Comparison of ENCODE assay signal across 9 mouse cellular contexts in genomic region chr5:7345011-7345389, GRCm38 (mm10). TPM values are rescaled to one million over a fixed set of nuclear protein-coding genes. Genes with fewer than 3 reads are reported as not detected.
DNase-seq lines count a peak whose midpoint lies in the region; ATAC-seq and TF ChIP-seq lines count a peak whose summit lies in the region.
"Had no signal": no experiment of that assay in that cellular context is flagged by ENCODE, and none has a peak within 500 bp of the region (broad histone marks: within the 10 kb centered on the region; RNA-seq: fewer than 3 reads in every experiment).

No protein-coding gene starts in this region.

- no peak for TF ChIP-seq EP300 in lung, postnatal 0 days (IDR thresholded peaks at IDR 0.05)

- H3K4me1 ChIP-seq in lung, postnatal 0 days (ENCODE audit: insufficient read depth, low read depth, low read length), result no peaks in the 10 kb centered on the region
- no peaks in the 10 kb centered on the region for H3K4me1 ChIP-seq in limb, embryonic 14.5 days (ENCODE audit: control insufficient read depth, insufficient read depth, low read length)
- H3K4me1 ChIP-seq in stomach, embryonic 15.5 days, result peaks cover 4% of the 10 kb centered on the region; the same call in 1 of the 2 replicates

- no peaks in the 10 kb centered on the region for H3K27me3 ChIP-seq in lung, postnatal 0 days (replicated peaks; ENCODE audit: insufficient read depth, low read length)
- H3K27me3 ChIP-seq in limb, embryonic 14.5 days (ENCODE audit: control insufficient read depth, insufficient read depth, low read length), result no peaks in the 10 kb centered on the region; the same call in 1 of the 2 replicates
- no peaks in the 10 kb centered on the region for H3K27me3 ChIP-seq in stomach, embryonic 15.5 days (replicated peaks)

- H3K4me2 ChIP-seq in lung, postnatal 0 days (replicated peaks; ENCODE audit: low read depth, low read length), result peak overlapping the region; percentile 79
- H3K4me2 ChIP-seq in limb, embryonic 14.5 days (replicated peaks; ENCODE audit: low read depth, low read length, severe bottlenecking), result peak overlapping the region; percentile 95
- peak overlapping the region; percentile 93 for H3K4me2 ChIP-seq in stomach, embryonic 15.5 days

- peak overlapping the region; percentile 45 for H3K4me3 ChIP-seq in lung, postnatal 0 days (ENCODE audit: low read depth, low read length)
- H3K4me3 ChIP-seq in limb, embryonic 14.5 days (replicated peaks; ENCODE audit: low read length), result peak overlapping the region; percentile 54
- H3K4me3 ChIP-seq in stomach, embryonic 15.5 days (replicated peaks), result peak overlapping the region; percentile 55

- no peak overlapping the region for H3K9ac ChIP-seq in lung, postnatal 0 days (replicated peaks; ENCODE audit: low read depth)
- H3K9ac ChIP-seq in limb, embryonic 14.5 days (ENCODE audit: low read depth, low read length, severe bottlenecking), result peak overlapping the region; percentile 52
- H3K9ac ChIP-seq in stomach, embryonic 15.5 days, result 0 out of 2 replicates have a peak overlapping the region, but pooled peaks have one; percentile 20

- no peak for TF ChIP-seq POLR2A in limb, embryonic 14.5 days (IDR thresholded peaks at IDR 0.05; ENCODE audit: borderline replicate concordance, extremely low read depth, insufficient read depth, insufficient read length)

- peak; percentile 61 for DNase-seq in embryo, embryonic 10.5 days (ENCODE audit: low spot score)
- DNase-seq in embryo, embryonic 10 days (ENCODE audit: low spot score), result no peak
- peak; percentile 28 for DNase-seq in lung, postnatal 0 days (ENCODE audit: low spot score)
- no peak for DNase-seq in lung, postnatal 36 days
- DNase-seq in limb, embryonic 14.5 days (ENCODE audit: low spot score), result peak; percentile 13
- DNase-seq in thymus, postnatal 14 days, result no peak

- WGBS in lung, postnatal 0 days, result 3% methylated on average over 11 of the region's 11 CpGs
- WGBS in limb, embryonic 14.5 days, result 1% methylated on average over 11 of the region's 11 CpGs
- 1% methylated on average over 11 of the region's 11 CpGs for WGBS in stomach, embryonic 15.5 days

- H3K9me3 ChIP-seq in lung, postnatal 0 days (ENCODE audit: low read length), result no peaks in the 10 kb centered on the region
- H3K9me3 ChIP-seq in limb, embryonic 14.5 days (ENCODE audit: control insufficient read depth, low read length), result no peaks in the 10 kb centered on the region
- no peaks in the 10 kb centered on the region for H3K9me3 ChIP-seq in stomach, embryonic 15.5 days

- no peak overlapping the region for H3K27ac ChIP-seq in lung, postnatal 0 days (ENCODE audit: low read length)
- no peak overlapping the region for H3K27ac ChIP-seq in limb, embryonic 14.5 days (replicated peaks; ENCODE audit: low read depth, low read length)
- H3K27ac ChIP-seq in stomach, embryonic 15.5 days, result no peak overlapping the region

- peak; percentile 37 for ATAC-seq in lung, postnatal 0 days
- peak; percentile 46 for ATAC-seq in limb, embryonic 14.5 days (ENCODE audit: low FRiP score, low read depth)
- ATAC-seq in stomach, embryonic 15.5 days (ENCODE audit: insufficient read depth, low FRiP score, low read depth), result peak; percentile 51
- no peak for ATAC-seq in megakaryocyte progenitor cell, adult 5-6 weeks (replicated peaks; ENCODE audit: poor library complexity)

- TF ChIP-seq CTCF in lung, postnatal 0 days (IDR thresholded peaks at IDR 0.05), result no peak

- H3K36me3 ChIP-seq in lung, postnatal 0 days (ENCODE audit: insufficient read depth, low read length), result no peaks in the 10 kb centered on the region
- H3K36me3 ChIP-seq in limb, embryonic 14.5 days (ENCODE audit: control insufficient read depth, insufficient read depth, low read length), result no peaks in the 10 kb centered on the region
- no peaks in the 10 kb centered on the region for H3K36me3 ChIP-seq in stomach, embryonic 15.5 days

RNA-seq across cellular contexts. Expression of gene Zfp804b, which starts 0.4 kb away (rescaled TPM):
- polyA plus RNA-seq in lung, postnatal 0 days (2015; fragmentation: Nextera tagmentation; extraction: Ambion mirVana), result 0.07 TPM in 2 replicates
- 0.16 and 0.17 TPM in 2 replicates for polyA plus RNA-seq in limb, embryonic 14.5 days (2012; rRNA removed)
- polyA plus RNA-seq in limb, embryonic 14.5 days (2014; fragmentation: Nextera tagmentation; extraction: Ambion mirVana), result 0.36 and 0.40 TPM in 2 replicates
- polyA plus RNA-seq in stomach, embryonic 15.5 days (2015; fragmentation: Nextera tagmentation; extraction: Ambion mirVana), result 0.15 and 0.43 TPM in 2 replicates
- not detected in 2 replicates for total RNA-seq in megakaryocyte progenitor cell, adult 5-6 weeks (2015)
- total RNA-seq in megakaryocyte progenitor cell, adult 5-6 weeks (2017), result not detected in 2 replicates

RNA-seq across cellular contexts. Expression of gene Tex47, which starts 41.1 kb away (rescaled TPM):
- polyA plus RNA-seq in lung, postnatal 0 days (2015; fragmentation: Nextera tagmentation; extraction: Ambion mirVana), result 0.05 and 0.10 TPM in 2 replicates
- not detected in 2 replicates for polyA plus RNA-seq in limb, embryonic 14.5 days (2012; rRNA removed)
- polyA plus RNA-seq in limb, embryonic 14.5 days (2014; fragmentation: Nextera tagmentation; extraction: Ambion mirVana), result 0.07 and 0.08 TPM in 2 replicates
- polyA plus RNA-seq in stomach, embryonic 15.5 days (2015; fragmentation: Nextera tagmentation; extraction: Ambion mirVana), result 0.14 and 0.22 TPM in 2 replicates
- total RNA-seq in megakaryocyte progenitor cell, adult 5-6 weeks (2015), result not detected in 2 replicates
- not detected in 2 replicates for total RNA-seq in megakaryocyte progenitor cell, adult 5-6 weeks (2017)
- total RNA-seq: layer of hippocampus, adult 8-10 months had no signal

Comparison
In these comparisons a context has a peak if more than half of its experiments do, and no peak if none do; other contexts are left out.
1. DNase-seq: peak in embryo, embryonic 10.5 days (single experiment), lung, postnatal 0 days (single experiment) and limb, embryonic 14.5 days (single experiment); none in embryo, embryonic 10 days (single experiment), lung, postnatal 36 days (single experiment) and thymus, postnatal 14 days (single experiment).
2. Peak in every context shown above with its lines, with median percentiles within 50 percentile points of each other: H3K4me2 ChIP-seq and H3K4me3 ChIP-seq.